Mouse (Mus musculus) cortical plate, adult 2 months (tissue): ENCODE measurements at regions not wholly inside any gene's neighbourhood (a gene's known extent, or its start where the extent isn't known, plus 50 kb on each side); places are given as distances from the start of the nearest gene placed in this dataset.

Experiments
- CTCF ChIP-seq: fragments of 200-500 bp; IDR thresholded peaks from 2 replicates; pipeline ENCODE4 v1.5.1; 2011; ENCODE audit warnings: mild to moderate bottlenecking, control low read depth, low read length; ENCODE audit not compliant: insufficient read depth; ENCODE audit errors: extremely low read depth
- POLR2A ChIP-seq: fragments of 200-500 bp; IDR thresholded peaks from 2 replicates; pipeline ENCODE4 v1.6.1; 2011; ENCODE audit warnings: mild to moderate bottlenecking, low read length, control low read depth; ENCODE audit not compliant: insufficient read depth; ENCODE audit errors: extremely low read depth

DNA sequence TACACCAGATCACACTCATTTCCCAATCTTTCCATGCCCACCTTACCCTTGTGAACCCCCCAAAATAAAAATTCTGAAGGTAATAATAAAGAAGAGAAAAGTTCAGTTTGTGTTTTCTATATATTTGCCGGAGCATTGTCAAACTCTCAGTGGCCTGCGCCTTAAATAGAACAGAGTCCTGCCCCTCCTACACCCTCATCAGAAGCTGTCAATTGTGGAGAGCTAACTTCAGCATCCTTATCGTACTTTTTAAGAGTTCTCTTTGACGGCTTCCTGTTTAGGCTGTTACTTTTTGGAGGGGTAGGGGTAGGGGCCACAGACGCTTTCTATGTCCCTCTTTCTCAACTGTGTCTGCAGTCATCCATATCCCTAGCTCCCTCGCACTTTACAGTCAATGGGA is 77.5 kb downstream of the Cxcl12 start:
- TF ChIP-seq CTCF (no peak), POLR2A (no peak)
